Mouse (Mus musculus): Measurements from ENCODE around the gene Fam163b.

DNA sequence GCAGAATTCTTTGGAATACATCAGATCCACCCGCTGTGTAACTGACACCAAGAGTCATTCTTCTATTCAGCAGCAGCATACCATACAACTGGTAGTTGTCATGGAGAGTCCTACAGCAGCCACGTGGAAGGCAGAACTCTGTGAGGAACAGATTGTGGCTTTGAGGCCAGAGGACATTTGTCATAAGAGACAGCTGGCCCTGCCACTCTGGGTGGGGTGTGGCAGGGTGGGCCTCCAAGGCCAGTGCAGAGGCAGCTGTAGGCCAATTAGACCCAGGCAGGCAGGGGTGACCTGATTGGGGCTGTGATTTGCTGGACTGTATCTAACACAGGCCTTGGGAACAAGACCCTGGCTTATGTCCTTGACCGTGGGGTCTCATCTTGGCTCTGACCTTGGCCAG lies 72.6 kb downstream of the Fam163b start:
- TF ChIP-seq ZC3H11A (IDR thresholded peaks at IDR 0.05; ENCODE audit: borderline replicate concordance, low read depth, low read length): no peak
- no peak for TF ChIP-seq HCFC1 (IDR thresholded peaks at IDR 0.05; ENCODE audit: borderline replicate concordance, insufficient read depth, low read length)
- TF ChIP-seq MAFK (IDR thresholded peaks at IDR 0.05; ENCODE audit: insufficient read depth, low read depth, low read length): no peak
- no peak for TF ChIP-seq CHD2 (IDR thresholded peaks at IDR 0.05; ENCODE audit: low read depth, low read length)
